Mouse (Mus musculus): ENCODE measurements around the gene Clec1a. TPM values are rescaled to one million over a fixed set of nuclear protein-coding genes. Genes with fewer than 3 reads are reported as not detected.

Clec1a gene
- total RNA-seq, 2 experiments from 2014 or later: 15.3 to 15.9 TPM

- intact Hi-C loops (cut with DNase I): no loop called here
- no peak for DNase-seq
Measured at GRCm38 (mm10) chr6:129408562-129408961, 43.2 kb downstream of the Clec1a start, which contains the start of gene Clec9a. Gene Clec9a, plus strand, starts transcription at chr6:129408862.

GRCm38 (mm10) chr6:129407324-129407723 lies 44.5 kb downstream of the Clec1a start:
- DNase-seq: no peak
- intact Hi-C loops (cut with DNase I): loop anchor here (2.0 kb wide), 1 partner anchor 15 kb away; no protein-coding TSS in a partner anchor

- no peak for DNase-seq
- intact Hi-C loops (cut with DNase I): loop anchor here (2.0 kb wide), 1 partner anchor 13 kb away; no protein-coding TSS in a partner anchor
Measured at GRCm38 (mm10) chr6:129405999-129406398, 45.8 kb downstream of the Clec1a start.

GRCm38 (mm10) chr6:129403391-129403790 lies 48.4 kb downstream of the Clec1a start:
- DNase-seq: no peak
- intact Hi-C loops (cut with DNase I): no loop called here

- intact Hi-C loops (cut with DNase I): no loop called here
- DNase-seq: no peak
Measured at GRCm38 (mm10) chr6:129402404-129402803, 49.4 kb downstream of the Clec1a start.

- peak; percentile 39 to 48 for DNase-seq
- intact Hi-C loops (cut with DNase I): no loop called here
Measured at GRCm38 (mm10) chr6:129399945-129400344, 51.9 kb downstream of the Clec1a start.

GRCm38 (mm10) chr6:129396997-129397396 lies 54.8 kb downstream of the Clec1a start, which contains the start of gene Clec1b:
Gene Clec1b, plus strand, starts transcription at chr6:129397297.
- no peak for DNase-seq
- intact Hi-C loops (cut with DNase I): no loop called here

GRCm38 (mm10) chr6:129393732-129394131 lies 58.1 kb downstream of the Clec1a start:
- DNase-seq: no peak
- intact Hi-C loops (cut with DNase I): loop anchor here (1.0 to 2.0 kb wide), 4 partner anchors 13 to 165 kb away; no protein-coding TSS in a partner anchor

- intact Hi-C loops (cut with DNase I): loop anchor here (1.0 to 2.0 kb wide), 4 partner anchors 14 to 166 kb away; no protein-coding TSS in a partner anchor
- DNase-seq: no peak
Measured at GRCm38 (mm10) chr6:129393087-129393720, 58.6 kb downstream of the Clec1a start.

GRCm38 (mm10) chr6:129385774-129386173 lies 66.0 kb downstream of the Clec1a start, which contains the start of gene Clec12b:
Gene Clec12b, minus strand, starts transcription at chr6:129385874.
- intact Hi-C loops (cut with DNase I): no loop called here
- DNase-seq: no peak

GRCm38 (mm10) chr6:129385000-129385399 lies 66.8 kb downstream of the Clec1a start:
- intact Hi-C loops (cut with DNase I): no loop called here

GRCm38 (mm10) chr6:129383466-129383865 lies 68.3 kb downstream of the Clec1a start:
- intact Hi-C loops (cut with DNase I): no loop called here

More at GRCm38 (mm10) chr6:129385000-129385399, 66.8 kb downstream of the Clec1a start:
- no peak for DNase-seq

GRCm38 (mm10) chr6:129381736-129382135 lies 70.1 kb downstream of the Clec1a start:
- intact Hi-C loops (cut with DNase I): no loop called here
- no peak for DNase-seq

More at GRCm38 (mm10) chr6:129383466-129383865, 68.3 kb downstream of the Clec1a start:
- DNase-seq: no peak

- DNase-seq: no peak
- intact Hi-C loops (cut with DNase I): no loop called here
Measured at GRCm38 (mm10) chr6:129380454-129380853, 71.3 kb downstream of the Clec1a start.

- intact Hi-C loops (cut with DNase I): no loop called here
Measured at GRCm38 (mm10) chr6:129374937-129375471, 76.8 kb downstream of the Clec1a start.

More at GRCm38 (mm10) chr6:129374937-129375471, 76.8 kb downstream of the Clec1a start:
- DNase-seq: no peak

Other genes with a start within 250 kb of the Clec1a start
- gene Cd69, start 176.6 kb downstream of the Clec1a start, total RNA-seq (2021): 1 to 10 TPM in 1 of 2 experiments, under 1 TPM in 1; 0.22 to 1.4 TPM
- not detected for gene 4922502D21Rik, start 120.2 kb downstream of the Clec1a start, total RNA-seq (2021)
- gene Clec12a, start 109.3 kb downstream of the Clec1a start, total RNA-seq (2021): under 1 TPM; 0.73 to 0.74 TPM
- under 1 TPM; 0.17 to 0.22 TPM for gene Clec12b, start 66.1 kb downstream of the Clec1a start, total RNA-seq (2021)
- under 1 TPM; 0.33 to 1.00 TPM for gene Clec1b, start 54.7 kb downstream of the Clec1a start, total RNA-seq (2021)
- gene Clec9a, start 43.1 kb downstream of the Clec1a start, total RNA-seq (2021): under 1 TPM in 1 of 2 experiments, not detected in 1; 0.20 TPM
- under 1 TPM in 1 of 2 experiments, not detected in 1; 0.12 TPM for gene Olr1, start 55.2 kb upstream of the Clec1a start, total RNA-seq (2021)
- gene Tmem52b, start 60.6 kb upstream of the Clec1a start, total RNA-seq (2021): not detected
- gene Gabarapl1, start 81.2 kb upstream of the Clec1a start, total RNA-seq (2021): 10 to 100 TPM; 79.8 to 85.9 TPM
- not detected for gene Klre1, start 125.9 kb upstream of the Clec1a start, total RNA-seq (2021)
- gene Klrd1, start 139.8 kb upstream of the Clec1a start, total RNA-seq (2021): not detected
- gene Klrk1, start 171.9 kb upstream of the Clec1a start, total RNA-seq (2021): not detected
- not detected for gene Klrc3, start 191.3 kb upstream of the Clec1a start, total RNA-seq (2021)
- gene Klrc2, start 208.7 kb upstream of the Clec1a start, total RNA-seq (2021): not detected
- gene Klrc1, start 227.0 kb upstream of the Clec1a start, total RNA-seq (2021): not detected